ENCODE assay signal across 30 mouse cellular contexts in the genomic region with DNA sequence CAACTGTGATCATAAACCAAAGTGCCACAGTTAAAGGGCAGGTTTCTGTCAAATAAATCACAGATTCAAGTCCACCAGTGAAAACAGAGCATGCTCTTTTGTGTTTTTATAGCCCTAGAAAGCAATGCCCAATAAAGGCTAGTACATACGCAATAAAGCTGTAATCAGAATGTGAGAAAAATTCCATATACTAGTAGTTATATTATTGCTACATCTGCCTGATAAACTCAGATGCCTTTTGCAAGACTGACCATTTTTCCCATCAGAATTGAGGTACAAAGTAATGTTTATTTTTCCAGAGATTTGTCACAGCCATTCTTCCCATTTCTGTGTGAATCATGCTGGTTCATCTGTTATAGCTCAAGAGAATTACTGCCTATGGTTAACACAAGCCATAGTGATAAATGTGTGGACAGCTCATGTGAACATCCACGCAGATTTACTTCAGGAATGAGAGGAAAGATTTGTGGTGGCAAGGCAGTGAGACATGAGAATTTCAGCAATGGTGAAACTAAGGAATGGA. TPM values are rescaled to one million over a fixed set of nuclear protein-coding genes. Genes with fewer than 3 reads are reported as not detected.
A peak's percentile ranks its signal among the peaks of the same experiment; 100 is the strongest.
DNase-seq lines count a peak whose midpoint lies in the region; ATAC-seq and TF ChIP-seq lines count a peak whose summit lies in the region.
"Had no signal": no experiment of that assay in that cellular context is flagged by ENCODE, and none has a peak within 500 bp of the region (broad histone marks: within the 10 kb centered on the region; RNA-seq: fewer than 3 reads in every experiment).

No protein-coding gene starts in this region.

- no peaks in the 10 kb centered on the region for H3K36me3 ChIP-seq in intestine, embryonic 16.5 days (ENCODE audit: control insufficient read depth, insufficient read depth, low read length)
- no peaks in the 10 kb centered on the region for H3K36me3 ChIP-seq in intestine, embryonic 15.5 days
- no peaks in the 10 kb centered on the region for H3K36me3 ChIP-seq in intestine, postnatal 0 days (ENCODE audit: control insufficient read depth, insufficient read depth)
- no peaks in the 10 kb centered on the region for H3K36me3 ChIP-seq in kidney, embryonic 16.5 days (ENCODE audit: insufficient read depth, low read length)
- H3K36me3 ChIP-seq: embryonic facial prominence, embryonic 12.5 days; embryonic facial prominence, embryonic 15.5 days; forebrain, embryonic 10.5 days; heart, embryonic 10.5 days; heart, embryonic 13.5 days; hindbrain, embryonic 15.5 days had no signal

- no peak overlapping the region for H3K27ac ChIP-seq in intestine, embryonic 16.5 days (ENCODE audit: low read length)
- no peak overlapping the region for H3K27ac ChIP-seq in intestine, embryonic 15.5 days
- no peak overlapping the region for H3K27ac ChIP-seq in intestine, postnatal 0 days (ENCODE audit: low read depth, low read length)
- no peak overlapping the region for H3K27ac ChIP-seq in kidney, embryonic 16.5 days (ENCODE audit: low read length)
- H3K27ac ChIP-seq: embryonic facial prominence, embryonic 12.5 days; embryonic facial prominence, embryonic 15.5 days; forebrain, embryonic 10.5 days; forebrain, embryonic 13.5 days; heart, adult 2 months; heart, embryonic 10.5 days; heart, embryonic 13.5 days; hindbrain, embryonic 15.5 days had no signal

- no peak overlapping the region for H3K4me3 ChIP-seq in intestine, embryonic 16.5 days (ENCODE audit: low read length)
- H3K4me3 ChIP-seq in intestine, embryonic 15.5 days (replicated peaks), result no peak overlapping the region
- H3K4me3 ChIP-seq in intestine, postnatal 0 days (ENCODE audit: low read depth, low read length), result no peak overlapping the region
- H3K4me3 ChIP-seq in kidney, embryonic 16.5 days (ENCODE audit: low read length), result no peak overlapping the region
- H3K4me3 ChIP-seq: embryonic facial prominence, embryonic 12.5 days; embryonic facial prominence, embryonic 15.5 days; erythroblast, embryonic 14.5 days; forebrain, embryonic 10.5 days; forebrain, embryonic 13.5 days; heart, adult 2 months; heart, embryonic 10.5 days; heart, embryonic 13.5 days; hindbrain, embryonic 15.5 days had no signal

- in situ Hi-C loops in Patski (cut with MboI; ENCODE audit: low pct_unique_long_range_greater_than_20kb), result no loop called here

- no peaks in the 10 kb centered on the region for H3K4me1 ChIP-seq in intestine, embryonic 16.5 days (ENCODE audit: control insufficient read depth, insufficient read depth, low read length)
- no peaks in the 10 kb centered on the region for H3K4me1 ChIP-seq in intestine, embryonic 15.5 days (replicated peaks)
- no peaks in the 10 kb centered on the region for H3K4me1 ChIP-seq in intestine, postnatal 0 days (replicated peaks; ENCODE audit: control insufficient read depth, insufficient read depth, low read length)
- 0 out of 2 replicates have a peak, but pooled peaks cover 2% of the 10 kb centered on the region for H3K4me1 ChIP-seq in kidney, embryonic 16.5 days (ENCODE audit: insufficient read depth, low read length)
- H3K4me1 ChIP-seq: embryonic facial prominence, embryonic 15.5 days; forebrain, embryonic 13.5 days; heart, embryonic 10.5 days; heart, embryonic 13.5 days; hindbrain, embryonic 15.5 days had no signal

- POLR2A ChIA-PET in Patski (lab: Charles Lee), result no interaction called here

- no peak overlapping the region for H3K4me2 ChIP-seq in intestine, embryonic 16.5 days (ENCODE audit: low read depth, low read length)
- H3K4me2 ChIP-seq in intestine, embryonic 15.5 days (replicated peaks), result no peak overlapping the region
- no peak overlapping the region for H3K4me2 ChIP-seq in intestine, postnatal 0 days (replicated peaks; ENCODE audit: low read depth)
- H3K4me2 ChIP-seq in kidney, embryonic 16.5 days (replicated peaks; ENCODE audit: low read depth, low read length), result no peak overlapping the region
- H3K4me2 ChIP-seq: embryonic facial prominence, embryonic 12.5 days; embryonic facial prominence, embryonic 15.5 days; forebrain, embryonic 13.5 days; heart, embryonic 13.5 days; hindbrain, embryonic 15.5 days had no signal

- CTCF ChIA-PET in Patski (lab: Charles Lee), result interaction anchor here (1.4 kb wide), 1 partner anchor 12 kb away, joined by 4 read pairs; no protein-coding TSS in a partner anchor

- DNase-seq in Patski (ENCODE audit: low read depth, low spot score), result peak; percentile 31
- no peak for DNase-seq in frontal cortex, postnatal 36 days (ENCODE audit: low spot score in 2 of 2)
- no peak for DNase-seq in frontal cortex, postnatal 14 days (ENCODE audit: low spot score in 2 of 2)
- DNase-seq: adrenal gland, adult 8-10 months; adrenal gland, postnatal 36 days; B cell, adult 2 months; cerebellum, adult 11 months; cerebellum, adult 2 months; cerebellum, adult 9-11 months; cerebellum, postnatal 25 days; gastrocnemius, postnatal 10 days; gastrocnemius, postnatal 36 days; heart, adult 2 months; heart, postnatal 14 days; heart, postnatal 4 days; kidney, adult 2 months had no signal

- 0 out of 2 replicates have a peak, but pooled peaks have one; percentile 16 for ATAC-seq in intestine, embryonic 16.5 days
- no peak for ATAC-seq in intestine, embryonic 15.5 days
- no peak for ATAC-seq in Patski
- 0 out of 2 replicates have a peak, but pooled peaks have one; percentile 28 for ATAC-seq in intestine, postnatal 0 days
- no peak for ATAC-seq in kidney, embryonic 16.5 days (ENCODE audit: low FRiP score, low TSS enrichment)
- ATAC-seq: CD4-positive, CD25-positive, alpha-beta regulatory T cell, adult 4 months; forebrain, embryonic 13.5 days; forebrain, embryonic 16.5 days had no signal

- TF ChIP-seq CTCF in Patski (IDR thresholded peaks at IDR 0.05), result no peak
- no peak for TF ChIP-seq CTCF in intestine, postnatal 0 days (IDR thresholded peaks at IDR 0.05; ENCODE audit: low read depth)

- no peaks in the 10 kb centered on the region for H3K27me3 ChIP-seq in intestine, embryonic 16.5 days (replicated peaks; ENCODE audit: control insufficient read depth, insufficient read depth, low read length)
- H3K27me3 ChIP-seq in intestine, embryonic 15.5 days (replicated peaks), result no peaks in the 10 kb centered on the region
- no peaks in the 10 kb centered on the region for H3K27me3 ChIP-seq in Patski
- no peaks in the 10 kb centered on the region for H3K27me3 ChIP-seq in intestine, postnatal 0 days (replicated peaks; ENCODE audit: control insufficient read depth, insufficient read depth, low read length)
- no peaks in the 10 kb centered on the region for H3K27me3 ChIP-seq in kidney, embryonic 16.5 days (ENCODE audit: insufficient read depth, low read length)
- H3K27me3 ChIP-seq: embryonic facial prominence, embryonic 12.5 days; embryonic facial prominence, embryonic 15.5 days; forebrain, embryonic 13.5 days; heart, embryonic 13.5 days; hindbrain, embryonic 15.5 days had no signal

- H3K9me3 ChIP-seq in intestine, embryonic 16.5 days (ENCODE audit: control insufficient read depth, low read length), result no peaks in the 10 kb centered on the region
- H3K9me3 ChIP-seq in intestine, embryonic 15.5 days, result no peaks in the 10 kb centered on the region
- no peaks in the 10 kb centered on the region for H3K9me3 ChIP-seq in intestine, postnatal 0 days (ENCODE audit: control insufficient read depth)
- no peaks in the 10 kb centered on the region for H3K9me3 ChIP-seq in kidney, embryonic 16.5 days (ENCODE audit: low read length)
- H3K9me3 ChIP-seq: embryonic facial prominence, embryonic 12.5 days; embryonic facial prominence, embryonic 15.5 days; forebrain, embryonic 10.5 days; forebrain, embryonic 13.5 days; heart, embryonic 10.5 days; heart, embryonic 13.5 days; hindbrain, embryonic 15.5 days had no signal

- H3K9ac ChIP-seq in intestine, embryonic 16.5 days (ENCODE audit: low read depth, low read length), result no peak overlapping the region
- no peak overlapping the region for H3K9ac ChIP-seq in intestine, embryonic 15.5 days
- H3K9ac ChIP-seq in intestine, postnatal 0 days (ENCODE audit: low read depth, low read length), result no peak overlapping the region
- no peak overlapping the region for H3K9ac ChIP-seq in kidney, embryonic 16.5 days (replicated peaks; ENCODE audit: low read length)
- H3K9ac ChIP-seq: embryonic facial prominence, embryonic 12.5 days; embryonic facial prominence, embryonic 15.5 days; forebrain, embryonic 13.5 days; heart, embryonic 13.5 days; hindbrain, embryonic 15.5 days had no signal

- WGBS in intestine, embryonic 16.5 days, result 61% methylated on average over 2 of the region's 2 CpGs
- WGBS in intestine, embryonic 15.5 days, result 58% methylated on average over 2 of the region's 2 CpGs
- WGBS in intestine, postnatal 0 days, result 53% methylated on average over 2 of the region's 2 CpGs
- 35% methylated on average over 2 of the region's 2 CpGs for WGBS in kidney, embryonic 16.5 days

RNA-seq across cellular contexts. Expression of a gene that starts 23.1 kb away (rescaled TPM):
- 3.8 TPM in 2 replicates for polyA plus RNA-seq in intestine, embryonic 16.5 days (2015; fragmentation: Nextera tagmentation; extraction: Ambion mirVana)
- 4.0 and 4.3 TPM in 2 replicates for polyA plus RNA-seq in intestine, embryonic 15.5 days (2015; fragmentation: Nextera tagmentation; extraction: Ambion mirVana)
- polyA plus RNA-seq in Patski (2021), result 24.6 TPM
- 5.1 and 5.5 TPM in 2 replicates for polyA plus RNA-seq in intestine, postnatal 0 days (2015; fragmentation: Nextera tagmentation; extraction: Ambion mirVana)
- polyA plus RNA-seq in kidney, embryonic 16.5 days (2015; fragmentation: Nextera tagmentation; extraction: Ambion mirVana), result 4.1 and 5.0 TPM in 2 replicates

RNA-seq across cellular contexts. Expression of a gene that starts 50.1 kb away (rescaled TPM):
- polyA plus RNA-seq in intestine, embryonic 16.5 days (2015; fragmentation: Nextera tagmentation; extraction: Ambion mirVana), result 17.1 and 19.5 TPM in 2 replicates
- 17.2 and 18.0 TPM in 2 replicates for polyA plus RNA-seq in intestine, embryonic 15.5 days (2015; fragmentation: Nextera tagmentation; extraction: Ambion mirVana)
- 22.1 TPM for polyA plus RNA-seq in Patski (2021)
- polyA plus RNA-seq in intestine, postnatal 0 days (2015; fragmentation: Nextera tagmentation; extraction: Ambion mirVana), result 9.5 and 10.2 TPM in 2 replicates
- polyA plus RNA-seq in kidney, embryonic 16.5 days (2015; fragmentation: Nextera tagmentation; extraction: Ambion mirVana), result 21.5 and 22.0 TPM in 2 replicates

Comparison
In these comparisons a context has a peak if more than half of its experiments do, and no peak if none do; other contexts are left out.
1. ATAC-seq: peak in intestine, embryonic 16.5 days (single experiment) and intestine, postnatal 0 days (single experiment); none in intestine, embryonic 15.5 days (single experiment), Patski (single experiment) and kidney, embryonic 16.5 days (single experiment).